Mouse (Mus musculus) E14TG2a.4 (cell line): ENCODE results near the gene Nectin4.

Experiments
- H3K27me3 ChIP-seq: 2 replicates; pipeline ENCODE4 v1.6.1; 2014; ENCODE audit warnings: low read length, control low read depth; ENCODE audit not compliant: insufficient read depth
- H3K36me3 ChIP-seq: 2 replicates; pipeline ENCODE4 v1.6.1; 2014; ENCODE audit warnings: low read length, control low read depth; ENCODE audit not compliant: insufficient read depth
- H3K4me1 ChIP-seq: replicated peaks from 2 replicates; pipeline ENCODE4 v1.6.1; 2014; ENCODE audit warnings: low read depth, low read length, control low read depth
- H3K4me3 ChIP-seq: replicated peaks from 2 replicates; pipeline ENCODE4 v1.5.1; 2014; ENCODE audit warnings: mild to moderate bottlenecking, low read length
- H3K9me3 ChIP-seq: 2 replicates; pipeline ENCODE4 v1.6.1; 2014; ENCODE audit warnings: low read length, control low read depth
- CTCF ChIP-seq: conservative IDR thresholded peaks from 2 replicates; pipeline ENCODE4 v1.5.1; 2014; ENCODE audit warnings: low read length
- NANOG ChIP-seq: IDR thresholded peaks from 2 replicates; pipeline ENCODE4 v1.6.1; 2014; ENCODE audit warnings: borderline replicate concordance, low read length, mixed read lengths
- POU5F1 ChIP-seq: IDR thresholded peaks from 2 replicates; pipeline ENCODE4 v1.6.1; 2014; ENCODE audit warnings: low read length, borderline replicate concordance

The Nectin4 gene

GRCm38 (mm10) chr1:171388376-171389102 lies 18.6 kb downstream of the Nectin4 start, which contains the start of gene Arhgap30:
TSS of gene Arhgap30 (plus strand) at chr1:171388954.
- Histone ChIP-seq H3K9me3 (no peaks in the 10 kb centered on the region), H3K4me1 (peaks cover 64% of the 10 kb centered on the region), H3K4me3 (peak within 1 kb of the TSS; percentile 69), H3K36me3 (no peaks in the 10 kb centered on the region), H3K27me3 (peaks cover 6% of the 10 kb centered on the region; the same call in 1 of the 2 replicates)
- TF ChIP-seq NANOG: no peak
- TF ChIP-seq CTCF: no peak

GRCm38 (mm10) chr1:171390101-171390500 lies 20.2 kb downstream of the Nectin4 start:
- H3K36me3 ChIP-seq: no peaks in the 10 kb centered on the region
- peaks cover 6% of the 10 kb centered on the region; the same call in 1 of the 2 replicates for H3K27me3 ChIP-seq
- no peak for TF ChIP-seq CTCF
- TF ChIP-seq POU5F1: no peak
- no peak for TF ChIP-seq NANOG
- peaks cover 52% of the 10 kb centered on the region for H3K4me1 ChIP-seq
- H3K9me3 ChIP-seq: no peaks in the 10 kb centered on the region
- H3K4me3 ChIP-seq: peak overlapping the region; percentile 69

- TF ChIP-seq NANOG: no peak
- no peak for TF ChIP-seq POU5F1
- TF ChIP-seq CTCF: no peak
- 0 out of 2 replicates have a peak overlapping the region, but pooled peaks have one; percentile 39 for H3K4me3 ChIP-seq
- peaks cover 36% of the 10 kb centered on the region for H3K4me1 ChIP-seq
- no peaks in the 10 kb centered on the region for H3K9me3 ChIP-seq
- H3K27me3 ChIP-seq: no peaks in the 10 kb centered on the region
- peaks cover 13% of the 10 kb centered on the region; the same call in 1 of the 2 replicates for H3K36me3 ChIP-seq
Measured at GRCm38 (mm10) chr1:171401821-171402220, 31.9 kb downstream of the Nectin4 start.

- H3K4me1 ChIP-seq: peaks cover 31% of the 10 kb centered on the region
- peak overlapping the region; percentile 39; the same call in 1 of the 2 replicates for H3K4me3 ChIP-seq
- no peaks in the 10 kb centered on the region for H3K27me3 ChIP-seq
- TF ChIP-seq NANOG: no peak
- TF ChIP-seq POU5F1: no peak
- TF ChIP-seq CTCF: no peak
- no peaks in the 10 kb centered on the region for H3K9me3 ChIP-seq
- H3K36me3 ChIP-seq: peaks cover 21% of the 10 kb centered on the region
Measured at GRCm38 (mm10) chr1:171402991-171403390, 33.1 kb downstream of the Nectin4 start.

- Histone ChIP-seq H3K4me3 (no peak overlapping the region), H3K4me1 (peaks cover 28% of the 10 kb centered on the region), H3K9me3 (no peaks in the 10 kb centered on the region), H3K36me3 (peaks cover 22% of the 10 kb centered on the region), H3K27me3 (no peaks in the 10 kb centered on the region)
- TF ChIP-seq POU5F1 (no peak), NANOG (no peak), CTCF (no peak)
Measured at GRCm38 (mm10) chr1:171407263-171407662, 37.4 kb downstream of the Nectin4 start.

GRCm38 (mm10) chr1:171410231-171410630 lies 40.3 kb downstream of the Nectin4 start:
- Histone ChIP-seq H3K36me3 (peaks cover 20% of the 10 kb centered on the region), H3K4me1 (peaks cover 41% of the 10 kb centered on the region), H3K4me3 (peak overlapping the region; percentile 99), H3K9me3 (no peaks in the 10 kb centered on the region), H3K27me3 (no peaks in the 10 kb centered on the region)
- TF ChIP-seq CTCF (no peak), NANOG (no peak), POU5F1 (no peak)

GRCm38 (mm10) chr1:171410947-171411484 lies 41.1 kb downstream of the Nectin4 start, which contains the start of gene Usf1:
TSS of gene Usf1 (plus strand) at chr1:171411313.
- H3K36me3 ChIP-seq: peaks cover 27% of the 10 kb centered on the region
- no peak for TF ChIP-seq POU5F1
- TF ChIP-seq NANOG: no peak
- TF ChIP-seq CTCF: no peak
- H3K4me1 ChIP-seq: peaks cover 49% of the 10 kb centered on the region
- no peaks in the 10 kb centered on the region for H3K27me3 ChIP-seq
- no peaks in the 10 kb centered on the region for H3K9me3 ChIP-seq
- H3K4me3 ChIP-seq: peak within 1 kb of the TSS; percentile 99

- H3K4me1 ChIP-seq: peaks cover 54% of the 10 kb centered on the region
- H3K4me3 ChIP-seq: peak overlapping the region; percentile 99
- H3K36me3 ChIP-seq: peaks cover 32% of the 10 kb centered on the region
- H3K9me3 ChIP-seq: no peaks in the 10 kb centered on the region
- no peaks in the 10 kb centered on the region for H3K27me3 ChIP-seq
- TF ChIP-seq POU5F1: no peak
- no peak for TF ChIP-seq CTCF
- no peak for TF ChIP-seq NANOG
Measured at GRCm38 (mm10) chr1:171411492-171411941, 41.6 kb downstream of the Nectin4 start.
